Mouse (Mus musculus): ENCODE results near the gene E330021D16Rik. TPM values are rescaled to one million over a fixed set of nuclear protein-coding genes. Genes with fewer than 3 reads are reported as not detected.

The E330021D16Rik gene
- polyA plus RNA-seq, 1 experiment from 2014 or later, result not detected

DNA sequence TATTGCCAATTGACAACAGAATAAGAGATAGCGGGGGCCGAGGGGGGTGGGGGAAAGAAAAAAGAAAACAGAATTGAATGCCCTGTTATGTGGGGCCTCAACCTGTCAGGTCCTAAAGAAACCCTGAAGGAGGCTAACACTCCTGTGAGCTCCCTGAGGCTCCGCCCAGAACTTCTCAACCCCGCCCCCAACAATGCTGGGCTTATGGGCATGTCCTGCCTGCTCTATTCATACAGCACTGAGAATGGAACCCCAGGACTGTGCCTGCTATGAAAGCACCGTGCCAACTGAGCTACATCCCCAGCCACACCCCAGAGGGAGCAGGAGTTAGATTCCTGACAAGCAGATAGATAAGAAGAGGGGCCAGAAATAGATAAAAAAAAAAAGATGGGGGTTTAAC, 2.5 kb upstream of the E330021D16Rik start:
- Histone ChIP-seq H3K4me3 (ENCODE audit: low read depth, low read length) (no peak overlapping the region), H3K27me3 (replicated peaks; ENCODE audit: control insufficient read depth, insufficient read depth, low read length) (no peaks in the 10 kb centered on the region), H3K27ac (ENCODE audit: low read depth) (no peak overlapping the region), H3K36me3 (ENCODE audit: control insufficient read depth, insufficient read depth, low read length) (no peaks in the 10 kb centered on the region), H3K9ac (ENCODE audit: low read length) (no peak overlapping the region), H3K9me3 (ENCODE audit: control insufficient read depth, low read length) (no peaks in the 10 kb centered on the region), H3K4me2 (ENCODE audit: low read length) (no peak overlapping the region), H3K4me1 (replicated peaks; ENCODE audit: control insufficient read depth, insufficient read depth, low read length) (no peaks in the 10 kb centered on the region)
- 0 out of 2 replicates have a peak, but pooled peaks have one; percentile 67 for ATAC-seq (replicated peaks; ENCODE audit: low FRiP score, low TSS enrichment, low read depth)
- WGBS, result 70% methylated on average over 5 of the region's 5 CpGs
- DNase-seq (ENCODE audit: low spot score), result no peak

DNA sequence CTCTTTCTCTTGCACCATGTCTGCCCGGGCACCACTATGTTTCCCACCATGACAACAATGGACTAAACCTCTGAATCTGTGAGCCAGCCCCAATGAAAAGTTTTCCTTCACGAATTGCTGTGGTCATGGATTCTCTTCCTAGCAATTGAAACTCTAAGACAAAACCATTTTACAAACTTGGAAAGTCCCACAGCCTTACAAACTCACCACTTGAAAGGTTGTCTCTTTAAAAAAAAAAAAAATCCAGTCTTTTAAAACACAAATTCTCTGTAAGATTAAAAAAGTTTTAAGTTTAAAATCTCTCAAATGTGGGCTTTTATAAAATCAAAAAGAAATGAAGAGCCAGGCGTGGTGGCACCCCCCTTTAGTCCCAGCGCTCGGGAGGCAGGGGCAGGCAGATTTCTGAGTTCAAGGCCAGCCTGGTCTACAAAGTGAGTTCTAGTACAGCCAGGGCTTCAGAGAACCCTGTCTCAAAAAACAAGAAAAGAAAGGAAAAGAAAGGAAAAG, 1.5 kb downstream of the E330021D16Rik start:
- ATAC-seq (replicated peaks; ENCODE audit: low FRiP score, low TSS enrichment, low read depth), result no peak

DNA sequence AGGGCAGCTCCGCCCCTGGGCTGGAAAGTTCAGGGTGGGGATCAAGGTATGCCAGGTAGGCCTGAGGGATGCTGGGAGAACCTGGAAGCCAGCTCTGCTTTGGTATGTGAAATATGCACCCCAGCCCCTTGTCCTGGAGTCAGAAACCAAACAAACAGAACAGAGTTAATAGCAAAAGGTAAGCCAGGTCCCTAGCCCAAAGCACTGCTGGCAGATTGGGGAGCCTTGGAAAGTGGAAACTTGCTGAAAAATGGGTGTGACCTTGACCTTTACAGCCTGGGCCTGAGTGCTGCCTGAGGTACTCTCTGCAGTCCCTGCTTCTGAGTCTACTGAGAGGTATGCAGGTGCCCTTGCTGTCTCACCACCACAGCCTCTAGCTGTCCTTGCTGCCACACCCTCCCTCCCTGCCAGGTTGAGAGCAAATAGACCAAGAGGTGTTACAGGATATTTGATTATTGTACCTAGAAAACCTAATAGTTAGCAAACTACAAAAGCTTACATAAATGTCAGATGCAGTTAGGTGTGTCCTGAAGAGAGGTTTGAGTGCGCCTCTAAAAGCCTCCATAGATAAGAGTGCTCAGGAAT, 7.7 kb downstream of the E330021D16Rik start:
- no peaks in the 10 kb centered on the region for H3K9me3 ChIP-seq (ENCODE audit: control insufficient read depth, low read length)
- H3K27ac ChIP-seq (ENCODE audit: low read depth), result no peak overlapping the region
- H3K27me3 ChIP-seq (replicated peaks; ENCODE audit: control insufficient read depth, insufficient read depth, low read length), result no peaks in the 10 kb centered on the region
- DNase-seq (ENCODE audit: low spot score) (no peak), ATAC-seq (replicated peaks; ENCODE audit: low FRiP score, low TSS enrichment, low read depth) (peak; percentile 66; the same call in 1 of the 2 replicates)
- WGBS, result 63% methylated on average over 2 of the region's 2 CpGs
- no peak overlapping the region for H3K4me3 ChIP-seq (ENCODE audit: low read depth, low read length)
- no peak overlapping the region for H3K4me2 ChIP-seq (ENCODE audit: low read length)
- H3K36me3 ChIP-seq (ENCODE audit: control insufficient read depth, insufficient read depth, low read length), result no peaks in the 10 kb centered on the region
- H3K9ac ChIP-seq (ENCODE audit: low read length), result no peak overlapping the region
- 0 out of 2 replicates have a peak, but pooled peaks cover 3% of the 10 kb centered on the region for H3K4me1 ChIP-seq (replicated peaks; ENCODE audit: control insufficient read depth, insufficient read depth, low read length)

More for the DNA sequence above, 1.5 kb downstream of the E330021D16Rik start:
- H3K36me3 ChIP-seq (ENCODE audit: control insufficient read depth, insufficient read depth, low read length), result no peaks in the 10 kb centered on the region
- DNase-seq (ENCODE audit: low spot score), result peak; percentile 29
- no peak overlapping the region for H3K4me3 ChIP-seq (ENCODE audit: low read depth, low read length)
- no peak overlapping the region for H3K4me2 ChIP-seq (ENCODE audit: low read length)
- no peak overlapping the region for H3K27ac ChIP-seq (ENCODE audit: low read depth)
- H3K9ac ChIP-seq (ENCODE audit: low read length), result no peak overlapping the region
- no peaks in the 10 kb centered on the region for H3K27me3 ChIP-seq (replicated peaks; ENCODE audit: control insufficient read depth, insufficient read depth, low read length)
- no peaks in the 10 kb centered on the region for H3K4me1 ChIP-seq (replicated peaks; ENCODE audit: control insufficient read depth, insufficient read depth, low read length)
- H3K9me3 ChIP-seq (ENCODE audit: control insufficient read depth, low read length), result no peaks in the 10 kb centered on the region
- WGBS, result 86% methylated on average over 5 of the region's 5 CpGs

DNA sequence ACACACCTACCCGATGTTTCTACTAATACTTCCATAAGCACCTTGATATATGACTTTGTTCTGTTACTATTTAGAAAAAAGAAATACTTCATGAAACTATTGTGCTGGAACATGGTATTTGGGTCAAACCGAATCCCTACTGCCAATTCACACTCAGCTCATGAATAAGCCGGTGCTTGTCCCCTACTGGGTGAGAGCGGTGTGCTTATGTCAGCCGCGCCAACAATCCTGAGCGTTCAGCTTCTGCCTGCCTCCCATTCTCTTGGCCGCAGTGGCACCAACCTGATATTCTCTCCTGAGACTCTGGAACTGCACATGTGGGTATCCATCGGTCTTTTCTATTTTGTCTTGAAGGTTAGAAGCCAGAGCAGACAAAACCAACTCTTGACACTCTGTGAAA, 18.5 kb downstream of the E330021D16Rik start:
- H3K36me3 ChIP-seq (ENCODE audit: control insufficient read depth, insufficient read depth, low read length), result no peaks in the 10 kb centered on the region
- H3K4me2 ChIP-seq (ENCODE audit: low read length), result no peak overlapping the region
- H3K4me1 ChIP-seq (replicated peaks; ENCODE audit: control insufficient read depth, insufficient read depth, low read length), result no peaks in the 10 kb centered on the region
- no peak overlapping the region for H3K9ac ChIP-seq (ENCODE audit: low read length)
- no peak for ATAC-seq (replicated peaks; ENCODE audit: low FRiP score, low TSS enrichment, low read depth)
- no peaks in the 10 kb centered on the region for H3K27me3 ChIP-seq (replicated peaks; ENCODE audit: control insufficient read depth, insufficient read depth, low read length)
- WGBS, result 90% methylated on average over 9 of the region's 9 CpGs
- DNase-seq (ENCODE audit: low spot score), result no peak
- no peak overlapping the region for H3K4me3 ChIP-seq (ENCODE audit: low read depth, low read length)
- H3K27ac ChIP-seq (ENCODE audit: low read depth), result no peak overlapping the region
- H3K9me3 ChIP-seq (ENCODE audit: control insufficient read depth, low read length), result peaks cover 4% of the 10 kb centered on the region; the same call in 1 of the 2 replicates

DNA sequence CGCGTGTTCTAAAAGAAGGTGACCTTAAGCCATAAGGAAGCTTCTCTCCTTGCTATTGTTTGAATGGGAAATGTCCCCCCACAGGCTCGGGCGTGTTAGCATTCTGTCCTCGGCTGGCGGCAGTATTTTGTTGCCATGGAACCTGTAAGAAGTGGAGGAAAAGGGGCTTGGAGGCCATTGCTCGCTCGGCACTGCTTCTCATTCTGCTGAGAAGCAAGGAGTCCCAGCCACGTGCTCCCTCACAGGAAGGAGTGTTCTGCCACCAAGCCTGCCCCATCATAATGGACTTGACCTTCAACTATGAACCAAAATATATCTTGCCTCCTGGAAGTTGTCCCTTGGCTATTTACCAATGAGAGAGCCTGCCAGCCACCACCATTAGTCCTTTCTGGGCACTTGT, 25.1 kb downstream of the E330021D16Rik start:
- Histone ChIP-seq H3K36me3 (ENCODE audit: control insufficient read depth, insufficient read depth, low read length) (no peaks in the 10 kb centered on the region), H3K4me1 (replicated peaks; ENCODE audit: control insufficient read depth, insufficient read depth, low read length) (no peaks in the 10 kb centered on the region), H3K9ac (ENCODE audit: low read length) (no peak overlapping the region), H3K27ac (ENCODE audit: low read depth) (no peak overlapping the region), H3K4me3 (ENCODE audit: low read depth, low read length) (no peak overlapping the region), H3K4me2 (ENCODE audit: low read length) (no peak overlapping the region), H3K27me3 (replicated peaks; ENCODE audit: control insufficient read depth, insufficient read depth, low read length) (no peaks in the 10 kb centered on the region), H3K9me3 (ENCODE audit: control insufficient read depth, low read length) (peaks cover 4% of the 10 kb centered on the region; the same call in 1 of the 2 replicates)
- ATAC-seq (replicated peaks; ENCODE audit: low FRiP score, low TSS enrichment, low read depth) (no peak), DNase-seq (ENCODE audit: low spot score) (peak; percentile 50)
- 69% methylated on average over 9 of the region's 9 CpGs for WGBS

DNA sequence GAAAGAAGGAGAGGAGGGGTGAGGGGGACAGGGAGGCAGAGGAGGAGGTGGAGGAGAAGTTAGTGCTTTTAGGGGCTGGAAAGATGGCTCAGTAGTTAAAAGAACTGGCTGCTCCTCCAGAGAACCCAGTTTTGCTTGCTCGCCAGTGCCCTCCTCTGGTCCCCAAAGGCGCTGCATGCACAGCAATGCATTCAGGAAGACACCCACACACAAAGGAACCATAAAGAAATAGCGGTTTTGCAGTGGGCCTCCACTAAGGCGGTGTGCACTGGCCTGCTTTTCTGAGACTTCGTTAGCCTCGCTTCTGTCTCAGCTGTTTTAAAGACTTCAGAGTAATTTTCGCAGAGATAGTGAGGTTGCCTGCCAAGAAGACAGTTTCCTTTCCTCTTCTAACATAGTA, 30.1 kb downstream of the E330021D16Rik start:
- ATAC-seq (replicated peaks; ENCODE audit: low FRiP score, low TSS enrichment, low read depth) (no peak), DNase-seq (ENCODE audit: low spot score) (no peak)
- Histone ChIP-seq H3K27ac (ENCODE audit: low read depth) (no peak overlapping the region), H3K27me3 (replicated peaks; ENCODE audit: control insufficient read depth, insufficient read depth, low read length) (no peaks in the 10 kb centered on the region), H3K9ac (ENCODE audit: low read length) (no peak overlapping the region), H3K4me1 (replicated peaks; ENCODE audit: control insufficient read depth, insufficient read depth, low read length) (no peaks in the 10 kb centered on the region), H3K4me3 (ENCODE audit: low read depth, low read length) (no peak overlapping the region), H3K36me3 (ENCODE audit: control insufficient read depth, insufficient read depth, low read length) (no peaks in the 10 kb centered on the region), H3K9me3 (ENCODE audit: control insufficient read depth, low read length) (no peaks in the 10 kb centered on the region), H3K4me2 (ENCODE audit: low read length) (no peak overlapping the region)
- 79% methylated on average over 7 of the region's 7 CpGs for WGBS

DNA sequence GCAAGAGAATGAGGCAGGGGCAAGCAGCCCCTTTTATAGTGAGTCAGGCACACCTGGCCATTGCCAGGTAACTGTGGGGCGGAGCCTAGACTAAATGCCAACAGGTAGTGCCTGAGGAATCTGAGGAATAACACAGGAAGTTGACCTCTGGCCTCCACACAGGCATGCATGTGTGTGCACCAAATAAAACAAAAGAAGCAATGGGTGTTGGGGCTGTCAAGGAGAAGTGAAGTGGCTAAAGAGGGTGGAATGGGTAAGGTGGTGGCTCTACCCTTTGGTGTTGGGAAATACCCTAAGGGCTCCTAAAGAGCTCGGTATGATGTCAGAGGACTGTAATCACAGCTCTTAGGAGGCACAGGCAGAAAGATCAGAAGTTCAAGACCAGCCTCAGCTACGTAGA, 32.2 kb downstream of the E330021D16Rik start:
- no peak for ATAC-seq (replicated peaks; ENCODE audit: low FRiP score, low TSS enrichment, low read depth)
- Histone ChIP-seq H3K9me3 (ENCODE audit: control insufficient read depth, low read length) (no peaks in the 10 kb centered on the region), H3K4me2 (ENCODE audit: low read length) (no peak overlapping the region), H3K36me3 (ENCODE audit: control insufficient read depth, insufficient read depth, low read length) (no peaks in the 10 kb centered on the region), H3K9ac (ENCODE audit: low read length) (no peak overlapping the region), H3K27ac (ENCODE audit: low read depth) (no peak overlapping the region), H3K27me3 (replicated peaks; ENCODE audit: control insufficient read depth, insufficient read depth, low read length) (no peaks in the 10 kb centered on the region), H3K4me3 (ENCODE audit: low read depth, low read length) (no peak overlapping the region), H3K4me1 (replicated peaks; ENCODE audit: control insufficient read depth, insufficient read depth, low read length) (no peaks in the 10 kb centered on the region)
- no peak for DNase-seq (ENCODE audit: low spot score)
- whole genome bisulfite sequencing, result 84% methylated on average over 3 of the region's 3 CpGs

DNA sequence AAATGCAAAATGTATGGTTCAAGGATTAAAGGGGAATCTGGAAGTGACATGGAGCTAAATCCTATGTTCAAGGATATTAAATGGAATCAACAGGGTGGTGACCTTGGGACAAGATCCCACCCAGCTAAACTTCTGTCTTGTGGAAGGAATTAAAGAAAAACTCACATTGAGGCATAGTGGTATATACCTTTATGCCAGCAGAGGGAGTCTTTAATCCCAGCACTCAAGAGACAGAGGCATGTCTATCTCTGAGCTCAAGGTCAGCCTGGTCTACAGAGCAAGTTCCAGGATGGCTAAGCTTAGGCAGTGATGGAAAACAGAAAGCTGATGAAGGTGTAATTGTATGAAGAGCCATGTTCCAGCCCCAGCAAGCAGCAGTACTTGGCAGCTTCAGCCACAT, 39.3 kb downstream of the E330021D16Rik start:
- no peak for ATAC-seq (replicated peaks; ENCODE audit: low FRiP score, low TSS enrichment, low read depth)
- Histone ChIP-seq H3K4me1 (replicated peaks; ENCODE audit: control insufficient read depth, insufficient read depth, low read length) (no peaks in the 10 kb centered on the region), H3K9me3 (ENCODE audit: control insufficient read depth, low read length) (no peaks in the 10 kb centered on the region), H3K27me3 (replicated peaks; ENCODE audit: control insufficient read depth, insufficient read depth, low read length) (no peaks in the 10 kb centered on the region), H3K4me2 (ENCODE audit: low read length) (no peak overlapping the region), H3K36me3 (ENCODE audit: control insufficient read depth, insufficient read depth, low read length) (no peaks in the 10 kb centered on the region), H3K27ac (ENCODE audit: low read depth) (no peak overlapping the region), H3K9ac (ENCODE audit: low read length) (no peak overlapping the region), H3K4me3 (ENCODE audit: low read depth, low read length) (no peak overlapping the region)
- no peak for DNase-seq (ENCODE audit: low spot score)

DNA sequence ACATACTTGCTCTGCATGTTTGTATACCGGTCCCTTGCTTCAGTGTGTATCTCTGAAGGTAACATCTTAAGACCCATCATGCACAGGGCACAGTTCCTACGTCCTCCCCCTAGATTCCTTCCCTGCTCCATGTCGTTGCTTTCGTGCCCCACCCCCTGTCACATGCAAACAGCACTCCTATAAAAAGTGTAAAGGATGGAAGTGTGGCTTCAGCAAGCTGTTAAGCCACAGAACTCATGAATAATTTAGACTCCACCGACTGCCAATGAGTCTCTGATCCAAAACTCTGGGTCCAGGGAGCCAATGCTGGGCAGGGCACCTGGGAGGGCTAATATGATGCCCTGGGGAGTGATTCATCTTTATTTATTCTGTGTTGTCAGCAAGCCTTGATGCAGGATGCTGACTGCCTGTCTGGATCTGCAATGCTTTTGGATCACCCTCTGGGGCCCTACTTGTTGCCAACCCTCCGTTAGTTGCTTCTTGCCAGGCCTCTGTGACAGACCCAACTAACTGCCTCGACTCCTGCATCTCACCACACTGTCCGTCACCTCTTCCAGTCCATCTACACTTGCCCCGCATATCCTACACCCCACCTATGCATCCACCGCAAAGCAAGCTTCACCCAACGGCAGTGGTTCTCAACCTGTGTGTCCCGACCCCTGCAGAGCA, 50.8 kb downstream of the E330021D16Rik start:
- ATAC-seq (replicated peaks; ENCODE audit: low FRiP score, low TSS enrichment, low read depth), result no peak
- 82% methylated on average over 12 of the region's 12 CpGs for WGBS

More for the DNA sequence above, 50.8 kb downstream of the E330021D16Rik start:
- Histone ChIP-seq H3K4me3 (ENCODE audit: low read depth, low read length) (no peak overlapping the region), H3K27ac (ENCODE audit: low read depth) (no peak overlapping the region), H3K4me1 (replicated peaks; ENCODE audit: control insufficient read depth, insufficient read depth, low read length) (no peaks in the 10 kb centered on the region), H3K27me3 (replicated peaks; ENCODE audit: control insufficient read depth, insufficient read depth, low read length) (no peaks in the 10 kb centered on the region), H3K4me2 (ENCODE audit: low read length) (no peak overlapping the region), H3K36me3 (ENCODE audit: control insufficient read depth, insufficient read depth, low read length) (no peaks in the 10 kb centered on the region), H3K9ac (ENCODE audit: low read length) (no peak overlapping the region), H3K9me3 (ENCODE audit: control insufficient read depth, low read length) (no peaks in the 10 kb centered on the region)
- DNase-seq (ENCODE audit: low spot score), result no peak
